Mouse (Mus musculus): ENCODE results near the gene Supv3l1.
A peak's percentile ranks its signal among the peaks of the same experiment; 100 is the strongest.

Gene Supv3l1

GRCm38 (mm10) chr10:62412906-62413605 lies 36.5 kb downstream of the Supv3l1 start:
- no peak for DNase-seq (ENCODE audit: low spot score)

GRCm38 (mm10) chr10:62411431-62412410 lies 37.8 kb downstream of the Supv3l1 start:
- DNase-seq (ENCODE audit: low spot score): no peak

GRCm38 (mm10) chr10:62410943-62411342 lies 38.6 kb downstream of the Supv3l1 start:
- peak; percentile 87 for DNase-seq (ENCODE audit: low spot score)

- no peak for DNase-seq (ENCODE audit: low spot score)
Observed at GRCm38 (mm10) chr10:62404901-62405300, 44.6 kb downstream of the Supv3l1 start.

GRCm38 (mm10) chr10:62401641-62402111 lies 47.9 kb downstream of the Supv3l1 start:
- no peak for DNase-seq (ENCODE audit: low spot score)

- DNase-seq (ENCODE audit: low spot score): no peak
Observed at GRCm38 (mm10) chr10:62383011-62383410, 66.5 kb downstream of the Supv3l1 start.

GRCm38 (mm10) chr10:62380936-62381335 lies 68.6 kb downstream of the Supv3l1 start:
- no peak for DNase-seq (ENCODE audit: low spot score)

GRCm38 (mm10) chr10:62379808-62380207 lies 69.7 kb downstream of the Supv3l1 start, which contains the start of gene Hk1:
Gene Hk1 (minus strand): TSS chr10:62379908.
- no peak for DNase-seq (ENCODE audit: low spot score)
